Mouse (Mus musculus) heart, postnatal 10 days (tissue): Measurements from ENCODE around the gene Zfp985. TPM values are rescaled to one million over a fixed set of nuclear protein-coding genes. Genes with fewer than 3 reads are reported as not detected.
A peak's percentile ranks its signal among the peaks of the same experiment; 100 is the strongest.
"Not testable (repeated sequence)": the region's sequence is repeated elsewhere in the genome, so short reads cannot be mapped to it uniquely, and the experiment has no call there.

Source experiments
- DNase-seq, 2 experiments: peaks; one replicate each; pipeline ENCODE4 v3.0.0; 2021
- intact Hi-C: fragments of 180-260 bp; cut with DNase I; formaldehyde crosslinking; loops from one replicate; pipeline ENCODE4 v1.15.1; 2025
- total RNA-seq, 2 experiments: library from RNA; stranded (reverse); gene quantifications; 2 replicates each; pipeline ENCODE4 v1.2.3; 2021

Gene Zfp985
- total RNA-seq: under 1 TPM; 0.14 to 0.62 TPM

- DNase-seq, intact Hi-C loops: not testable (repeated sequence)
Measured at GRCm38 (mm10) chr4:147553071-147553470, at the start of gene Zfp985. Gene Zfp985, plus strand, starts transcription at chr4:147553277.

- no peak for DNase-seq
- intact Hi-C loops: no loop called here
Measured at GRCm38 (mm10) chr4:147509174-147509573, 43.9 kb upstream of the Zfp985 start.

- no peak for DNase-seq
- intact Hi-C loops: loop anchor here (1.0 to 5.0 kb wide), 2 partner anchors 68 to 1960 kb away; no protein-coding TSS in a partner anchor
Measured at GRCm38 (mm10) chr4:147518981-147519380, 34.1 kb upstream of the Zfp985 start.

GRCm38 (mm10) chr4:147520100-147520499, 33.0 kb upstream of the Zfp985 start:
- no peak for DNase-seq
- intact Hi-C loops: no loop called here

GRCm38 (mm10) chr4:147525125-147525524, 28.0 kb upstream of the Zfp985 start:
- DNase-seq: no peak
- intact Hi-C loops: no loop called here

GRCm38 (mm10) chr4:147530366-147530765, 22.7 kb upstream of the Zfp985 start:
- DNase-seq: no peak
- intact Hi-C loops: no loop called here

GRCm38 (mm10) chr4:147535916-147536315, 17.2 kb upstream of the Zfp985 start:
- intact Hi-C loops, DNase-seq: not testable (repeated sequence)

- no peak for DNase-seq
- intact Hi-C loops: no loop called here
Measured at GRCm38 (mm10) chr4:147537702-147538101, 15.4 kb upstream of the Zfp985 start.

GRCm38 (mm10) chr4:147539918-147540317, 13.2 kb upstream of the Zfp985 start, which contains the start of gene Gm16503:
Gene Gm16503, plus strand, starts transcription at chr4:147540218.
- intact Hi-C loops, DNase-seq: not testable (repeated sequence)

- intact Hi-C loops: no loop called here
Measured at GRCm38 (mm10) chr4:147541105-147541504, 12.0 kb upstream of the Zfp985 start.

GRCm38 (mm10) chr4:147554361-147554760, 1.3 kb downstream of the Zfp985 start:
- intact Hi-C loops, DNase-seq: not testable (repeated sequence)

More at GRCm38 (mm10) chr4:147541105-147541504, 12.0 kb upstream of the Zfp985 start:
- DNase-seq: no peak

GRCm38 (mm10) chr4:147556921-147557320, 3.8 kb downstream of the Zfp985 start:
- intact Hi-C loops, DNase-seq: not testable (repeated sequence)

GRCm38 (mm10) chr4:147558011-147558410, 4.9 kb downstream of the Zfp985 start:
- DNase-seq, intact Hi-C loops: not testable (repeated sequence)

- intact Hi-C loops: not testable (repeated sequence)
- DNase-seq: peak; percentile 38 to 55
Measured at GRCm38 (mm10) chr4:147559096-147559495, 6.0 kb downstream of the Zfp985 start.

- DNase-seq: no peak
- intact Hi-C loops: no loop called here
Measured at GRCm38 (mm10) chr4:147565426-147566220, 12.5 kb downstream of the Zfp985 start.

GRCm38 (mm10) chr4:147571156-147571555, 18.1 kb downstream of the Zfp985 start:
- intact Hi-C loops, DNase-seq: not testable (repeated sequence)

- DNase-seq, intact Hi-C loops: not testable (repeated sequence)
Measured at GRCm38 (mm10) chr4:147579371-147579770, 26.3 kb downstream of the Zfp985 start.

- intact Hi-C loops: loop anchor here (5.0 kb wide), 1 partner anchor 69 kb away; no protein-coding TSS in a partner anchor
- no peak for DNase-seq
Measured at GRCm38 (mm10) chr4:147586511-147587473, 33.7 kb downstream of the Zfp985 start.

GRCm38 (mm10) chr4:147594630-147595029, 41.6 kb downstream of the Zfp985 start:
- intact Hi-C loops: loop anchor here (5.0 kb wide), 1 partner anchor 667 kb away; no protein-coding TSS in a partner anchor

GRCm38 (mm10) chr4:147597685-147598084, 44.6 kb downstream of the Zfp985 start:
- intact Hi-C loops: loop anchor here (5.0 kb wide), 1 partner anchor 670 kb away; no protein-coding TSS in a partner anchor
- DNase-seq: no peak

More at GRCm38 (mm10) chr4:147594630-147595029, 41.6 kb downstream of the Zfp985 start:
- DNase-seq: not testable (repeated sequence)
